Mouse (Mus musculus): ENCODE results near the gene Trpm3.

- TF ChIP-seq CTCF (IDR thresholded peaks at IDR 0.05; ENCODE audit: extremely low read depth, insufficient read depth, insufficient read length, insufficient replicate concordance): no peak
- TF ChIP-seq POLR2A (IDR thresholded peaks at IDR 0.05; ENCODE audit: low read depth, low read length): no peak
These were observed 903.4 kb downstream of the Trpm3 start for GRCm38 (mm10) chr19:23042168-23042733.

Data from spleen, adult 2 months (tissue).